Mouse (Mus musculus) brain, embryonic 18.5 days (tissue): ENCODE data around the gene Elavl1.
A peak's percentile ranks its signal among the peaks of the same experiment; 100 is the strongest.
"Not testable (repeated sequence)": the region's sequence is repeated elsewhere in the genome, so short reads cannot be mapped to it uniquely, and the experiment has no call there.

ENCODE experiments used
- DNase-seq: peaks from one replicate; pipeline ENCODE4 v3.0.0-alpha.2; 2012; ENCODE audit warnings: low read depth, low spot score

Elavl1 gene

DNA sequence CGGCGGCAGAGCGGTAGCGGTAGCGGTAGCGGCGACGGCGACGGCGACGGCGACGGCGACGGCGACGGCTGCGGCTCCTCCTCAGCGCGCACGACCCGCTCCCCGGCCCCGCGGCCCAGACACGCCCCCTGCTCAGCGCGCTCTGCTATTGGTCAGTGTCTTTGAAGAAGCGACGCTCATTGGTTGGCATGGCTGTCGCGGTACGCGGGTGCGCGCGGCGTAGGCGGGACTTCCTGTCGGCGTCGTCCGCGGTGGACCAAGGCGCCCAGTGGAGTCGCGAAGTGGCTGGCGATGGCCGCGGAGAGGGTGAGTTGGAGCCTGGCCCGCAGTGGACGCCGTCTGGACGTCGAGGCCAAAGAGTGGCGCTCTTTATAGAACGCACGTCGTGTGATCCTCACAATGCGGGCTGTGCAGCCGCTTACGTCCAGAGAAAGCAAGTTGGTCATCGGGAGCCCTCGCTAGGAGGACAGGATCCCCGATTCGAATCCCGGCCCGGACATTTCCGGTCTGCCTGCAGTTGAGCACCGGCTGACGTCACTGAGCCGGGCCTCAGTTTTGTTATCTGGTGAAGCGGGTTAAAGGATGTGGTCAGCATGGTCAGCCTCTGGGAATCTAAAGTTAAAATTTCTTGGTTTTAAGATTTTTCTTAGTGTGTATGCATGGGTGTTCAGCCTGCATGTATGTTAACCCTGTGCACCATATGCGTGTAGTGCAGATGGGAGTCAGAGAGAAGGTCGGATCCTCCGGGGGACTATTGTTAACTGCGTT is at the start of gene Elavl1, which contains the start of gene Ccl25:
Gene Elavl1 (minus strand): TSS at position 431 of the 768 bp plus-strand sequence.
Gene Ccl25 (plus strand): TSS at position 228 of the 768 bp plus-strand sequence.
- DNase-seq: peak; percentile 91

DNA sequence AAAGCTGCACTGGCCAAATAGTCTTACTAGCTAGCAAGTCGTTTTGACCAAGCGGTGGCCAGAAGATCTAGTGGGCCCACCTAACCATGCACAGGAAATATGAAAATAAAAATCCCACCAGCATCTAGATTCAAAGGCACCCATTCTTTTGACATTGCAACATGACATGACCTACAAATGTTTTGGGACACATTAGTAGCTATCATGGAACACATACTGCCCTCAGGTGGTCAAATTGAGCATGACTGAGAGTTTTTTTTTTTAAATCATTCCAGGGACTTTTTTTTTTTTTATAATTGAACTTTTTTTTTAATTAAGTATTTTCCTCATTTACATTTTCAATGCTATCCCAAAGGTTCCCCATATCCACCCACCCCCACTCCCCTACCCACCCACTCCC is 47.4 kb upstream of the Elavl1 start:
- no peak for DNase-seq

DNA sequence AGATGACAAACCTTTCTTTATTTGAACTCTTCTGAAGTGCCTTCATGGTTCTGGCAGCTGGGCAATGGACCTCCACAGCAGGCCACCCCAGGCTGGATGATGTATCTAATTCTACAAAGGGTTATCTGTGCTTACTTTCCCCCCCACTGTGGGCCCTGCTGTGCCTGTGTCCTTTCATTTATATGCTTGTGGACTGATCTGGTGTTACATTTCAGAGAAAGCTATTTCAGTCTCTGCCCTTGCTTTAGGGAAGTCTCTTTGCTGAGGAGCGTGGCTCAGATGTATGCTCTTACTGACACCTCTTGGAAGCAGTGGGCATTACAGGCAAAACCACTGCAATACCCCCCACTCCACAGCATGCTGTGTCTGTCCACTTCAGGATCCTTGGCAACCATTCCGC is 44.9 kb upstream of the Elavl1 start:
- no peak for DNase-seq

DNA sequence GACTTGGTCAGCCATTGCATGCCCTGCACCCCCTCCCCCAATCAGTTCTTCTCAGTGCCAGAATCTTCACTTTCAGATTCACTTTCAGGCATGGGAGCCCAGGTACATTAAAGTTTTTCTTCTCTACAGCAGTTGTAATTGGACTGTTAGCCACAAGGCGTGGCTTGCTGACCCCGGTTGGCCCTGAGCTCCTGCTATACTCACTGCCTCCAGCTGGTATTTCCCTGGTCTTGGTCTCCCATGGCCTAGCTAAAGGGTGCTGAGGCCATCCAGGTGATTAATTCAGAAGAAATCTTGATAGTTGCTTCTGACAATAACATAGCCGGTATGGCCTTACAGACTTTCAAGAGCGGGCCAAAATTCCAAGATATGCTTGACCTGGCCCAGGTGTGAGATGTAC is 43.3 kb upstream of the Elavl1 start:
- DNase-seq: no peak

DNA sequence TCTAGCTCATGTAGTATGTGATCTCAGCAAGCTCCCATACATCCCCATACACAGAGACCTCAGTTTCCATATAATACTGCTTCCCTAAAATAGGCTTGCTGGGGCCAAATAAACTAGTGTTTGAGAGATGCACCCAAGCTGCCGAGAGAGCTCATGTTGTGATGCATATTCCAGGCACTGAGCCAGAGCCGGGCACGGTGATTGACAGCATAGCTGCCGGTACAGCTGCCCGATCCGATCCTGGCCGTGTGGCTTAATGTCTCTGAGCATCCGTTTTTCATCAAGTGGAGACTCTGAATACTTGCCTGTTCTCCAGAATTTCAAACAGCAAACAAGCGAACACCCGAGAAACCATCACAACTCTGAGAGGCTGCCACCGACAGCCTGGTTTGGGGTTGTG is 42.6 kb upstream of the Elavl1 start:
- no peak for DNase-seq

DNA sequence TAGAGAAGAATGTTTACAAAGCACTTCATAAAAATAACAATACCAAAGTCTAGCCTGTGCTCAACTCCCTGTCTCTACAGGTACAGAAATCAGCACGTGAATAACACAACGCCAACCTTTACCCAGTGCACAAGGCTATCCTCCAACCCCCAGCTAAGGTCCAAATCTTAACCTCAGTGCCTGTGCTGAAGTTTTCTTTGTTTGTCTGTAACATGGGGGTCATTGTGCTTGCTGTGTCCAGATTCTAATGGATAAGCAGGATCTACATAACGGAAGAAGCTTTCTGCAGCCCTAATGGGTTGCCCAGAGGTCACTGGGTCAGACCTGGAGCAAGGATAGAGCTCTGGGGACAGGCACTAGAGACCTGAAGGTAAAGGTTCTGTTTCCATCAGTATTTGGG is 41.0 kb upstream of the Elavl1 start:
- no peak for DNase-seq

DNA sequence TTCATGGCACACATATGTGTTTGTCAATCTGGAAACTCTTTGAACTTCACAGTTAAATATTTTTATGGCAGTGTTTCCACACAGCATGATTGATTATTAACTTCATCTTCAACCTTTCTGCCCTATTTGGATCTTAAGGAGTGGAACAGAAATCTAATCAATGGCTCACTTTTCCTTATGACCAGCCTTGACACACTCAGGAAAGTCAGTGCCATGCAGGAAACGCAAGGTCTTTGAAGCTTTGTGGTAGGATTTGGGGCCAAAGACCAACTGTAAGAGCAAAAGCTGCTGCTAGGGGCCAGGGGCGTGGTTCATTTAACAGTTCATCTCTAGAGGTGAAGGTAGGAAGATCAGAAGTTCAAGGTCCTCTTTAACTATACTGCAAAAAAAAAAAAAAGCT is 35.7 kb upstream of the Elavl1 start:
- no peak for DNase-seq

DNA sequence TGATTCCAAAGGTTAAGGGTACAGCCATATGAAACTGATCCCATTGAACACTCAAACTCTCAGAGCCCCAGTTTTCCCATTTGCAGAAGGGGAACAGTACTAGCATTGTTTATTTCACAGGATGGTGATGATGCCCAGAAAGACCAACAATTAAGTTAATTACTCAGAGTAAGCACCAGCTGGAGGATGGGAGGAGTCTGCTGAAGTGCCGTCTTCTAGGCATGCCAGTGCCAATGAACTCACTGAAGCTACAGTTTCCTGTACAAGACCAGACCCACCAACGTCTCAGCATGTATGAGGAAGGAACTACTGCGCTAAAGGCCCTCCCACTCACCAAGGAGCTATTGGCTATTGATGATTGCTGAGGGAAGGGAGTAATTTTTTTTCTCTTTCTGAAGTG is 34.1 kb upstream of the Elavl1 start:
- no peak for DNase-seq

DNA sequence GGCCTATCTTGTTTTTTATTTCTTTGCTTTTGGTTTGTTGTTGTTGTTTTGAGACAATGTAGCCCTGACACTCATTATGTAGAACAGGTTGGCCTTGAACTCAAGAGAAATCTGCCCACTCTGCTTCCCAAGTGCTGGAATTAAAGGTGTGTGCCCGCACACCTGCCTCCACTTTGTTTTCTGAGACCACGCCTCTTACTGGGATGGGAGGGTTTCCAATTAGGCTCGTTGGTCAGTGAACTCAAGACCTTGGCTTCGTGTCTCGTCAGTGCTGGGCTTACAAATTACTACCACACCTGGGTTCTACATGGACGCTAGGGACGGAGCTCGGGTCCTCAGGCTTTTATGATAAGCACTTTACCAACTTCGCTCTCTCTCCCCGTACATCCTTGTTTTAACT is 30.2 kb upstream of the Elavl1 start:
- no peak for DNase-seq

DNA sequence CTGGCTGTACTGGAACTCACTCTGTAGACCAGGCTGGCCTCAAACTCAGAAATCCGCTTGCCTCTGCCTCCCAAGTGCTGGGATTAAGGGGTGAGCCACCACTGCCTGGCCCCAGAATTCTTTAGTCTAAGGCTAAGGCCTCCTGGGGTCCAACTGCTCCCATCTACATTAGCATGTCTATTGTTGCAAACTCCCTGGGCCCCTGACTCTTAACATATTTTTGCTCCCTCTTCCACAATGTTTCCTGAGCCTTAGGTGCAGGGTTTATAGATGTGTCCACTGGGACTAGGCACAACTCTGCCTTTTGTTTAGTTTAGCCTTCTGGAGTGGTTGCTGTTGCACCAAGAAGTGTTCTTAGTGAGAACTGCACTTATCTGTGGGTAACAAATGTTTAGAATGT is 29.3 kb upstream of the Elavl1 start:
- DNase-seq: no peak

DNA sequence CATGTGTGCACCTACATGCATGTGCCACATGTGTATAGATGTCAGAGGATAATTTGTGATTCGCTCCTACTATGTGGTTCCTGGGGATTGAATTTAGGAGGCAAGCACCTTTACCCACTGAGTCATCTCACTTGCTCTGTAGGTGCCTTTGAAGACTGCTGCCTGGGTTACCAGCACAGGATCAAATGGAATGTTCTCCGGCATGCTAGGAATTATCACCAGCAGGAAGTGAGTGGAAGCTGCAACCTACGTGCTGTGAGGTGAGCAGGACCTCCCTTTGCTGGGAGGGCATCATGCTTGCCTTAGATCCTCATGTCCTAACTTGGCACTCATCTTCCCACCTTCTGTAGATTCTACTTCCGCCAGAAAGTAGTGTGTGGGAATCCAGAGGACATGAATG is 28.5 kb upstream of the Elavl1 start:
- DNase-seq: no peak

DNA sequence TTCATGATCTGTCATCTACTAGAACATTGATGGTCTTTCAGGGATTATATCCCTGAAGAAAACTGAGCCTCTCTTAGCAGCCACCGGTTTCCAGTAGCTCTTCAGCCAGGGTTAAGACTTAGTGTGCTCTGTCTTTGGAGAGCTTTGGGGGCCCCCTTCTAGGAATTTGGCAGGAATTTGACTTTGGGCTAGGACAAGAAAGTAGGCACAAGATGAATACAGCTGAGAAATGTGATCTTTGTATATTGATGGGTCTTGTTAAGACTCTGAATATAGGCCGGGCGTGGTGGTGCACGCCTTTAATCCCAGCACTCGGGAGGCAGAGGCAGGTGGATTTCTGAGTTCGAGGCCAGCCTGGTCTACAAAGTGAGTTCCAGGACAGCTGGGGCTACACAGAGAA is 27.3 kb upstream of the Elavl1 start:
- not testable (repeated sequence) for DNase-seq

DNA sequence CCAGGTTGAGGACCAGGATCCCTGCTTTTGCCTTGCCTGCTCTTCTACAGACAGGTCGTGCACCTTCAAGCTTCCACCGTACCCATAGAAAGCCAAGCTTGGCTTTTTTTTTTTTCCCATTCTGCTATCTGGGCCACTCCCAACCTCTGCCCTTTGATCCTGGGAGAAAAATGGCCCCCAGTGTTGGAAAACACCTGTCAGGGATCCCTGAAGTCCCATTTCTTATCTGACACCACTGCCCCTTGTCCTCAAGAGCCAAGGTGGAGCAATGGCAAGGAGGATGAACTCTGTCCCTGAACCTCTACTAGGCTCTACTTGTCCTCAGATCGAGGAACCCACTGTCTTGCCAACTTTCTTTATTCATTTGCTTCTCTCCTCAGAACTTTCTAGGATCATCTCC is 25.4 kb upstream of the Elavl1 start:
- no peak for DNase-seq

DNA sequence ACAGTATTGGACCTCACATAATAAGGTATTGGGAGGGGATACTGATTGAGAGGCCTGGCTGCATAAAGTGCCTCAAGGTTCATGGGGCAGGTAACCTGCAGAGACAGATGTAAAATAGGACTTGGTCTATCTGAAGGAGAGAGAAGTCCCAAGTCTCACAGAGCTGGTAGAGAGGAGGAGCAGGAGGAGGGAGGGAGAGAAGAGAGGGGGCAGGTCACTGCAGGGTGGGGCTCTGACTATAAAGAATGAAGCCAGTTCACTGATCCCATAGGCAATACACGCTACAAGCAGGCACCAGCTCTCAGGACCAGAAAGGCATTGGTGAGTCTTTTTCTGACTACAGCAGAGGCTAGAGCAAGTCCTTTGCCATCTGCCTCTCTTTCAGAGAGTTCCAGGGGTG is 24.1 kb upstream of the Elavl1 start:
- DNase-seq: no peak

DNA sequence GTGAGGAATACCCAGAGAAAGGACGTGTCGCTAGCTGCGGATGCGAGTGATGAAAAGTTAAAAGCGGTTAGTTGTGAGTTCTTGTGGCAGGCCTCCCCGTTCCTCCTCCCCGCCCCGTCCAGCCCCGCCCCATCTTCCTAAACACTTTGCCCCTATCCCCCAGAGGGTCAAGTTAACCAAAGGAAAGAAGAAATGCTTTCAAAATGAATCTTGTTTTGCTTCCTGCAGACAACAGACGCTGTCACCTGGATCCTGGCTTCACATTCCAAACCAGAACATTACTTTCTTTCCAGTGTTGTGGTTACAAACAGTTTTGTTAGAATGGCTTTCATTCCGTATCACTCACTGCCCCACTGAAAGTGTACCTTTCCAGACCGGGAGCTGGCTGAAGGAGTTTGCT is 23.1 kb upstream of the Elavl1 start:
- DNase-seq: no peak

DNA sequence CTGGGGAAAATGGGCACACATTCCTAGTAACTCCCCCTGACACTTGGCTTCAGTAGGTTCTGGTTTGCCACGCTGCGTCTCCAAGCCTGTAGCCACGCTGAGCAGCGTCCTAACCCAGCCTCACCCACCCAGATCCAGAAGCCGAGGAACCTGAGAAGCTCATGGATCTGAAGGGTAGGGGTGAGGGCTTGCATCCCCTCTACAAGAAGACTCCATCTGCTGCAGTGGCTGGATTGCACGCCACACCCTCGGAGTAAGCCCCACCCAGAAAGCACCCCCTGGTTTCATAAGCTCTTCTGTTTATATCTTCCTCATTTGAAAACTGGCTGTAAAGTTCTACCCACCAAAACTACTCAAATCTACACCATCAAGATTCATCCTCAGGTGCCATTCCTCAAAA is 22.4 kb upstream of the Elavl1 start:
- DNase-seq: no peak

DNA sequence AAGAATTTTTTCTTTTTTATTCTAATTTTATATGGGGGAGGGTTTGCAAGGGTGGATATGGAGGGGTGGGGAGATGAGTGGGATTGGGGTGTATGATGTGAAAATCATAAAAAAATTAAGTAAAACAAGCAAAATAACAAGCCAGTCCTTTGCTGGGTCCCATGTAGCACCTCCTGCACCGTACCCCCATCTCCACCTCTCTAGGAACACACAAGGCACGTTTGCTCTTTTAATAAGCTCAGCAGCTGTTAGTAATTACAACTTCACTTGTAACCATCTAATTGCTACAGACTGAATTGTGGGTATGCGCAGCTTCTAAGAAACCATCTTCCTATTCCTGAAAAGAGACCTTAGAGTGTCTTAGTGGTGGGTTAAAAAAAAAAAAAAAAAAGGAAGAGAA is 15.0 kb upstream of the Elavl1 start:
- DNase-seq: no peak

DNA sequence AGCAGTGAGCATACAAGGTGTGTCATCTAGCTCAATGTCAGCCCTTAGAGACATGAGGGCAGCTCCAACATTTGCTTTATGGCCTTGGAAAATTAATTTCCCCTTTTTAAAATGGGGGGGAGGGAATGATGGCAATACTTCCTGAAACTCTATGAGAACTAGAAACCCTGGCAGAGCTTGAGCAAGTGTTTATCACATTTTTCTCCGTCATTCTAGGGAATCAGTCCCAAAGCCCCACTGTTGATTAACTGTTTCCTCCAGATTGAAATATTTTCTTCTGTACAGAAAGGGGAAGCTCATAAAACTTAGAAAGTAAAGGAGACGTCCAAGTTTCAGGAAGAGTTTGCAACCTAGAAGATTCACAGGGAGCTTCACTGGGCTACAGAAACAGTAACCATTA is 10.5 kb upstream of the Elavl1 start:
- DNase-seq: no peak

DNA sequence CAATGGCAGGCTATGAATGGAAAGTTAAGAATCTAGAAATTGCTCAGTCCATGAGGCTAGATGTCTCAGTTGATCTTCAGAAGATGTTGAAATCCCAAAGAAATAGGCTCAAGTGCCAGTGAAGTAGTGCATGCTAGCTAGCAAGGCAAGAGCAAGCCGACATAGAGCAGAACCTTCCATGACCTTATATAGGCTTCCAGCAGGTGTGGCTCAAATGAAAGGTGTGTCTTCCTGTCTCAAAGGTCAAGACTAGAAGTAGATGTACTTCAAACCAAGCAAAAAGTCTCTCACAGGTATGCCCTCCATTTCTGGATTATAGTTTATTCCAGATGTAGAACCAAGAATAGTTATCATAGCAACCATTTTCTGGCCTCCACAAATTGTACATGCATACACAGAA is 8.8 kb upstream of the Elavl1 start:
- no peak for DNase-seq

DNA sequence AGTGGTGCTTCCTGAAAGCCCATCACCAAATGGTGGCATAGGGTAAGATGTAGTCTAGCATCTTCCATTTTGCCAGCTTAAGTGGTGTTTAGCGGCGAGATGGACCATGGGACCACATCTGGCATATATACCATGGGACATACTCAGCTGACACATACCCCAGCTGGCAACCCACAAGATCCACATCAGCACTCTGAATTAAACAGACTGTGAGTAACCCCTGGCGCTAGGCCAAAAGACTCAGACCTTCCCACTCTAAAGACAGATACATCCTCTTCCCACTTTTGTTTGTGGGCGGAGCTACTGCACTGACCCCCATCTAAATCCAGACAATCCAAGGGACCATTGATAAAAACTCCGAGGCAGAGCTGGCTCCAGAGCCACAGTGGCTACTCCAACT is 3.8 kb upstream of the Elavl1 start:
- no peak for DNase-seq

DNA sequence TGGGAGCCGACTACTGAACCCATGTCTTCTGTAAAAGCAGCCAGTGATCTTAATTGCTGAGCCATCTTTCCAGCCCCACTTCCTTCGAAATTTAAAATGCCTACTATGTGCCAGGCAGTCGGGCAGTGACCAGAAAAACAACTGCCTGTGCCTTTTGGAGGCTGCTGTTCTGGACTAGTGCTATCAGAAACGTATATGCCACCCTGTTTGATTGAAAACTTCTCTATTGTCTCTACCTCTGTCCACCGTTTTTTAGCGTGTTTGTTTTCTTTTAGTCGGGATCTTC is 481 bp upstream of the Elavl1 start:
- no peak for DNase-seq

DNA sequence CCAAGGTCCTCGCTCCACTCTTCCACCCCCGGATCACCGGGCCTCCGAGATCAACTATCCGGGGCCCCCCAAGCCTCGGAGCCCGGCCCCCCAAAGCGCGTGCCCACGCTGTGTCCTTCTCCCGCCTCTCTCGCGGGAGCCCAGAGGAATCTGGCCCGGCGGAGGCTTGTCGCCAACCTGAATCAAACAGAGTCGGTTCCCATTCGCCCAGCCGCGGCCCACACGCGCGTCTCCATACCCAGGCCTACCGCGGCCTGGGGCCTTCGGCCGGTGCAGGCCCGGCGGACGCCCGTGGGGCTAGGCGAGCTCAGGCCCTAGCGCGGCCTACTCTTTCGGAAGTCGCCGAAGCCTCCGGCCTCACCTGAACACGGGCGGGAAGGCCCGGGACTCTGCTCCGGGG is 688 bp downstream of the Elavl1 start:
- DNase-seq: no peak

DNA sequence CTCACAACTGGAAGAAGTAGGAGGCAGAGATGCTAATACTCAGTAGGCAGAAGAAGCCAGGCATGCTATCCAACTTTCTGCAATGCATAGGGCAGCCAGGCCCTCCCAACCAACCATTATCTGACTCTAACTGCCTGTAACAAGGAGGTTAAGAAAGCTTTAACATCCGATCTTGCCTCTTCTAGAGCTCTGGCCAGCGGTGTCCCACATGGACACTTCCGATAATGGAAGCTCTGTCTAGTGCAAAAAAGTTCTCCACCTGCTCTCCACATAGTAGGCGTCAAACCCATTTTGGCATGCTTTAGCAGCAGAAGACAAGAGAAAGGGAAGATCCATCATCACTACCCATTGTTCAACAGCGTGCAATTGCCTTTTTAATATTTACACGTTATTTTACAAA is 1.3 kb downstream of the Elavl1 start:
- DNase-seq: no peak

DNA sequence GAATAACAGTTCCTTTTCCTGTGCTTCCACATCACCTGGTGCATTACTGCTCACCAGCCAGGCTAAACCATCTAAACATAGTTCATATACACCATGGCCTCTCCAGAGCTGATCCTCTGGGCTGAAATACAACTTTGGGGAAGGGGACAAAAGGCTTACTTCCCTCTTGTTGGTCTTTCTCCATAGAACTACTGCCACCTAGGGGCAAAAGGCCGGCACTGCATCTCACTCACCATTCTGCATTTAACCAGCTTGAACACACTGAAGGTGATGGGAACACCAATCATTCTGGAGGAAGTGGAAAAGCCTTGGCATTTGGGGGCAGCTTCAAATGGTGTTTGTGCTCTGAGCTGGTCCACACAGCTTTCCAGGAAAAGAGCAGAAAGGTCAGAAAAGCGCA is 2.7 kb downstream of the Elavl1 start:
- DNase-seq: peak; percentile 51
